Mouse (Mus musculus) E14TG2a.4 (cell line): ENCODE data around the gene Psmd2.
A peak's percentile ranks its signal among the peaks of the same experiment; 100 is the strongest.

ENCODE experiments used
- H3K27me3 ChIP-seq: 2 replicates; pipeline ENCODE4 v1.6.1; 2014; ENCODE audit warnings: low read length, control low read depth; ENCODE audit not compliant: insufficient read depth
- H3K36me3 ChIP-seq: 2 replicates; pipeline ENCODE4 v1.6.1; 2014; ENCODE audit warnings: low read length, control low read depth; ENCODE audit not compliant: insufficient read depth
- H3K4me1 ChIP-seq: replicated peaks from 2 replicates; pipeline ENCODE4 v1.6.1; 2014; ENCODE audit warnings: low read depth, low read length, control low read depth
- H3K4me3 ChIP-seq: replicated peaks from 2 replicates; pipeline ENCODE4 v1.5.1; 2014; ENCODE audit warnings: mild to moderate bottlenecking, low read length
- H3K9me3 ChIP-seq: 2 replicates; pipeline ENCODE4 v1.6.1; 2014; ENCODE audit warnings: low read length, control low read depth
- CTCF ChIP-seq: conservative IDR thresholded peaks from 2 replicates; pipeline ENCODE4 v1.5.1; 2014; ENCODE audit warnings: low read length
- NANOG ChIP-seq: IDR thresholded peaks from 2 replicates; pipeline ENCODE4 v1.6.1; 2014; ENCODE audit warnings: borderline replicate concordance, low read length, mixed read lengths
- POU5F1 ChIP-seq: IDR thresholded peaks from 2 replicates; pipeline ENCODE4 v1.6.1; 2014; ENCODE audit warnings: low read length, borderline replicate concordance

Psmd2 gene

DNA sequence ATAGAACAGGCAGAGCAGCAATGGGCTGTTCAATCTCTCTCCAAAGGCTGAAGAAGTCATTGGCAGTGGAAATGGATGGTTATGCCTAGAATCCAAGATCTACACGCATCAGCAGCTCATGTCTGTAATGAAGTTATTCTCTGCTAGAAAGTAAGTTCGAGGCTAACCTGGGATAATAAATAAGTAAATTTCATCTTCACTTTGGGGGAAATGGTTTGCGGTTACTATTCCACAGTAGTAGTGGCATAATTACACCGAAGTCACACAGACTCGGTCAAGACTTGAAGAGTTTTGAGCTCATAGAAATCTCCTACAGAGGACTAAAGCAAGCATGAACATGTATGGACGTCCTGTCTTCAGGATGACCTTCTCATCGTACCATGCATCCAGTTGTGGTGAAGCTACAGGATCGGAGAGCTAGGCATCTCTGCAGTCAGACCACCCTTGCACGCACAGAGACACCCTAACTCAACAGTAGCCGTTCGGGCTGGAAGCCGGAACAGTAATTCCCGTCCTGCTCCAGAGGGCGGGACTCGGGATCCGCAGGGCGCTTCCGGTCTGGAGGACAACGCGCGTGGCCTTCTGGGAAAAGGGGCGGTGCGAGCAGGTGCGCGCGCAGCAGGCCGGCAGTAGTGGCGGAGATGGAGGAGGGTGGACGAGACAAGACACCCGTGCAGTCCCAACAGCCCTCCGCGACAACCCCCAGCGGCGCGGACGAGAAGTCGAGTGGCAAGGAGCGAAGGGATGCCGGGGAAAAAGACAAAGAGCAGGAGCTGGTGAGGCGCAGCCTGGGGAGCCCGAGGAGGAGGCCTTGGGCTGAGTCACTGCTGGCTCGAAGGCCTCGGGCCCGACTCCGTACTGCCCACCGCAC, at the start of gene Psmd2:
Gene Psmd2, plus strand, starts transcription at position 577 of the 871 bp plus-strand sequence.
- TF ChIP-seq POU5F1 (no peak), NANOG (no peak), CTCF (no peak)
- H3K9me3 ChIP-seq = no peaks in the 10 kb centered on the region
- no peaks in the 10 kb centered on the region for H3K27me3 ChIP-seq
- peaks cover 23% of the 10 kb centered on the region for H3K4me1 ChIP-seq
- H3K36me3 ChIP-seq = peaks cover 39% of the 10 kb centered on the region
- H3K4me3 ChIP-seq = peak within 1 kb of the TSS; percentile 97

- peaks cover 4% of the 10 kb centered on the region for H3K27me3 ChIP-seq
- H3K36me3 ChIP-seq = peaks cover 59% of the 10 kb centered on the region
- H3K9me3 ChIP-seq = no peaks in the 10 kb centered on the region
- TF ChIP-seq CTCF (no peak), NANOG (no peak), POU5F1 (no peak)
- H3K4me3 ChIP-seq = no peak overlapping the region
- peaks cover 71% of the 10 kb centered on the region for H3K4me1 ChIP-seq
Observed at GRCm38 (mm10) chr16:20604705-20605104, 46.7 kb upstream of the Psmd2 start.

- Histone ChIP-seq H3K9me3 (no peaks in the 10 kb centered on the region), H3K4me1 (peaks cover 64% of the 10 kb centered on the region), H3K36me3 (peaks cover 59% of the 10 kb centered on the region), H3K27me3 (no peaks in the 10 kb centered on the region), H3K4me3 (peak overlapping the region; percentile 97)
- TF ChIP-seq POU5F1 = no peak
- TF ChIP-seq NANOG = no peak
- TF ChIP-seq CTCF = no peak
Observed at GRCm38 (mm10) chr16:20610501-20611356, 40.7 kb upstream of the Psmd2 start.

- H3K4me3 ChIP-seq = peak within 1 kb of the TSS; percentile 97
- H3K4me1 ChIP-seq = peaks cover 56% of the 10 kb centered on the region
- H3K27me3 ChIP-seq = no peaks in the 10 kb centered on the region
- TF ChIP-seq POU5F1 (no peak), NANOG (no peak), CTCF (no peak)
- H3K9me3 ChIP-seq = no peaks in the 10 kb centered on the region
- peaks cover 58% of the 10 kb centered on the region for H3K36me3 ChIP-seq
Observed at GRCm38 (mm10) chr16:20611357-20612227, 39.9 kb upstream of the Psmd2 start, which contains the start of the genes Eef1akmt4, Gm49333 and Alg3. Gene Eef1akmt4, plus strand, starts transcription at chr16:20611593. Gene Gm49333, plus strand, starts transcription at chr16:20611610. Gene Alg3, minus strand, starts transcription at chr16:20611735.

DNA sequence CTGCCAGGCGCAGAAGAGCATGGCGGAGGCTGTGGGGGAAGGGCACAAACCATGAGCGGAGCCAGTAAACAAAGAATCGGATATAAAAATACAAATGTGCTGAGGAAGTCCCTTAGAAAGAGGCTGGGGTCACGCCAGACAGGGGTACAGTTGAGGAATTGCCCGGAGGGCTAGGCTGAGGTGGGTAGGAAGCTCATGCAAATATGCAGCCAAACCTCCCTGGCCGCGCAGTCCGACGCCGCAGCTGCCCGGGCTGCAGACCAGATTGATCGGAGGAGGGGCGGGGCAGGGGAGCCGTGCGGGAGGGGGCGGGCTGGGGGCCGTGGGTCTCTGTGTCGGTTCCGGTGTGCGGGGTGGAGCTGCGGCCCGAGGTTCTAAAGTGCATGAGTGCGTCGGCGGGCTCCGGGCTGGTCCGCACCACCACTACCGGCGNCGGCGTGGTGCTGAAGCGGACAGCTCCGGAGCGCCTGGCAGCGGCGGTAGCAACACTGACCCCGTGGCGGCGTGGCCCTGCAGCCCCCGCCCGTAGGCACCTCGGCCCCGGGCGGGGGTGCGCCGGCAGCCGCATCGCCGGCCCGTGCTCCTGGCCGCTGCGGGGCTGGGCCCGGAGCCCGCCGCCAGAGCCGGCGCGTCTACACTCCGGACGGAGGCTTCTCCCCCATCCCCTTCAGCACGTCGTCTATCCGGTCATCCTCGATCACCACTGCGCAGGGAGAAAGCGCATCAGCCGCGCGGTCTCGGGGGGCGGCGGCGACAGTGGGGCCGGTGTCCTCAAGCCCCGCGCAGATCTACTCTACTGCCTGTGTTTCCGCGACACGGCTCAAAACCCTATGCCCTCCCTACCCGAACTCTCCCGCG, 31.7 kb upstream of the Psmd2 start:
- Histone ChIP-seq H3K4me3 (peak overlapping the region; percentile 89), H3K36me3 (peaks cover 29% of the 10 kb centered on the region), H3K9me3 (no peaks in the 10 kb centered on the region), H3K4me1 (peaks cover 36% of the 10 kb centered on the region), H3K27me3 (peaks cover 58% of the 10 kb centered on the region)
- TF ChIP-seq POU5F1 (no peak), CTCF (no peak), NANOG (no peak)

- TF ChIP-seq POU5F1 (no peak), NANOG (no peak), CTCF (no peak)
- H3K36me3 ChIP-seq = peaks cover 28% of the 10 kb centered on the region
- H3K4me1 ChIP-seq = peaks cover 36% of the 10 kb centered on the region
- H3K27me3 ChIP-seq = peaks cover 58% of the 10 kb centered on the region
- H3K4me3 ChIP-seq = peak overlapping the region; percentile 89
- H3K9me3 ChIP-seq = no peaks in the 10 kb centered on the region
Observed at GRCm38 (mm10) chr16:20620399-20620735, 31.1 kb upstream of the Psmd2 start.

GRCm38 (mm10) chr16:20620751-20621190, 30.7 kb upstream of the Psmd2 start:
- Histone ChIP-seq H3K4me3 (peak overlapping the region; percentile 89), H3K27me3 (peaks cover 58% of the 10 kb centered on the region), H3K9me3 (no peaks in the 10 kb centered on the region), H3K4me1 (peaks cover 33% of the 10 kb centered on the region), H3K36me3 (peaks cover 28% of the 10 kb centered on the region)
- no peak for TF ChIP-seq CTCF
- no peak for TF ChIP-seq NANOG
- TF ChIP-seq POU5F1 = no peak
